Mouse (Mus musculus) left cerebral cortex, adult 8-10 months (tissue): ENCODE results near the gene Tmem163. TPM values are rescaled to one million over a fixed set of nuclear protein-coding genes. Genes with fewer than 3 reads are reported as not detected.

Experiments
- DNase-seq, 2 experiments: peaks; one replicate each; pipeline ENCODE4 v3.0.0; 2022; ENCODE audit warnings: low spot score in 2 of 2
- total RNA-seq, 4 experiments: library from RNA; stranded (reverse); gene quantifications; 2 replicates each; pipeline ENCODE4 v1.2.4; 2022

The Tmem163 gene
- total RNA-seq, 4 experiments from 2014 or later, result 18.8 to 20.4 (median 19.4) TPM

DNA sequence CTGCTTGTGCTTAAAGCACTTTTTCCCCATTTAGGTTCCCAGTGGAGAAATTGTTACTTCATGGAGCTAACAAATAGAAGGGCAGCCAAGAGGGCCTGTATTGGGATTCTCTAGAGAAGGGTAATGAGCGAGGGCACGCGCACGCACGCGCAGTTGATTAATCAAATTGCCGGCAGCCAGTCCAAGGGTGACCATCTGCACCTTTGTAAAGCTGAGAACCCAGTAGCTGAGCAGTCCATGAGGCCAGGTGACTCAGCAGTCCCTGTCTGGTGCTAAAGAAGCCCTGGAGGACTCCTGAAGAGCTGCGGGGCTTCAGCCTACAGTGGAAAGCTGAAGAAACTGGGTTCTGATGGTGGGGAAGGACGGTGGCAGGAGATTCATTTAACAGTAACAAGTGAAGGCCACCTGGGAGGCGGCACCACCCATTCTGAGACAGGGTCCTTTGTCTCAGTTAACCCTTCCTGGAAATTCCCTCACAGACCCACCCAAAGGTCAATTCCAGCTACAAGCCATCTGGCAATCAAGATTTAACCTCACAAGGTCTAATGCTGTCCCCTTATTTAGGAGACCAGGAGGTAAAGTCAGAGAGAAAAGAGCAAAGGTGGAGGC lies 172.2 kb downstream of the Tmem163 start:
- DNase-seq, result no peak

DNA sequence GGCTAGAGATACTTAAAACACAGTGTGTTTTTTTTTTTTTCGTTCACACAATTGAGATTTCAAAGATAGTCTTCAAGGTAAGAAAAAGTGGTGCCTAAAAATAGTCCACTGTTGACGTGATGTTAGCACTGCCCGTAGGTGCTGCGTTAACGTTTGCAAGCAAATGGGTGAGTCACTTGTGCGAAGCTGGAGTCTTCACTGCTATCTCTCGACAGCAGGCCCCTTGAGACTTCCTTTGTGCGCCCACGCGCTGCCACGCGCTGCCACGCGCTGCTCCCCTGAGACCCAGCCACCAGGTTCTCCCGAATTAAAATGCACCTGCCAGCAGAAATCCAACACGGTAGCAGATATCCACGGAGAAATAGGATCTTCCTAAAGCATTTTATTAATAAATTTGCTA lies 178.6 kb downstream of the Tmem163 start:
- peak in 1 of 2 experiments; percentile 29 for DNase-seq

DNA sequence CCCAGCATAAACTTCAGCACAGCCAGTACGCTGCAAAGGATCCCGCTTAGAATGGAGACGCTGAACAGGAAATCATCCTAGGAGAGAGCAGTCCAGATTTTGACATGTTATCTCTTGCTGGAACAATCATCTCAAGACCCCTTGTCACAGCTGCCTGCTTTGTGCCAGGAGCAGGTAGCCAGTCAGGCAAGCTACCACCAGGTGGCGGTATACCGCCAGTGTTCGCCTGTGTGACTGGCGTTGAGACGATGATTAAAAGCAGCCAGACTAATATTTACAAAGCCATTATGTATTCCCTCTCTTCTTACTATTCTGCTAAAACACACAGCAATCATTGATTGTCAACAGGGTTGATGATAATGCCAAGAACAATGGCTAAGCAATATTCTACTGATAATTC lies 179.1 kb downstream of the Tmem163 start:
- peak; percentile 48 to 53 for DNase-seq

DNA sequence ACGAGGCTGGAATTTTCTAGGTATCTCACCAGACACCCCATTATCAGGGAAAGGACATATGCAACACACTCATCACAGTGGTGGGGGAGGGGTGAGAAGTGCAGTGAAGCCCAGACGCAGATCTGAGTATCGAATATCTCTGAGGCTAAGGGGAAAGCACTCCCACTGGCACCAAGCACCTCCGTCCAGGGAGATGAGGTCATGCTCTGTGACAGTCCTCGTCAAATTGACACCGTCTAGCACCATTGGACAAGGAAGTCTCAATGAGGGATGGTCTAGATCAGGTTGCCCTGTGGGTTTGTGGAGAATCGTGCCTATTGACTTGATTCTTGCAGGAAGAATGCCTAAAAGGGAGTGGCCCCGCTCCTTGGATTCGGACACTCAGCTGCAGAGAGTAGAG lies 180.6 kb downstream of the Tmem163 start:
- DNase-seq, result no peak

DNA sequence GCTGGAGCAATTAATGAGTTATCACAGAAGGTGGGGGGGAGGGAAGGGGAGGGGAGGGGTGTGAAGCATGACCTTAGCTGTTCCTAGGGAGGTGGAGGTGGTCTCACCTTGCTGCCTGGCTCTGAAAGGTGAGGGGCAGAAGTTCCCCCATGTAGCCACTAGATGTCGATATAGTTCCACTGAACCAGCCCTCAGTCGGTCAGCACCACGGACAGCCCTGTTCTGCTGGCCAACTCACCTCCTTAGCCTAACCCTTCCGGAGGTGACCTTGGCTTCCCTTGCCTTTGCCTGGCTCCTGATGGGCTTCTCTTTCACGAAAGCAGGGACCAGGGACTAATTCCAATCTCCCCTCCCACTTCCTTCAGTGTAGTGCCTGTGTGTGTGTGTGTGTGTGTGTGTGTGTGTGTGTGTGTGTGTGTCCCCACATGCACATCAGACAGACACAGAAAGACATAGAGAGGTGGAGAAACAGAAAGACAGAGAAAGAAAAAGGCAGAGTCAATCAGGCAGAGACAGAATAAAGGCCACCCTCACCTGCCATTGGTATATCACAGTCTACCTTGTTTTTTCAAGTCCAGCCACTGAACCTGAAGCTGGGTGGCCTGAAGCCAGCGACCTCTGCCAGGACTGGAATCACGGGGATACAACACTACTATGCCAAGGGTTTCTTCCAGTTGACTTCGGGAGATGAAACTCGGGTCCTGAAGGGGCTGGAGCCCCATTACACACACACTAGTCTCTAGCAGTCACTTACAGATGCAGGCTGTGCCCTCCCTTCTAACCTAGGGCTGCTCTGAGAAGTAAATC lies 182.4 kb downstream of the Tmem163 start:
- DNase-seq, result no peak

DNA sequence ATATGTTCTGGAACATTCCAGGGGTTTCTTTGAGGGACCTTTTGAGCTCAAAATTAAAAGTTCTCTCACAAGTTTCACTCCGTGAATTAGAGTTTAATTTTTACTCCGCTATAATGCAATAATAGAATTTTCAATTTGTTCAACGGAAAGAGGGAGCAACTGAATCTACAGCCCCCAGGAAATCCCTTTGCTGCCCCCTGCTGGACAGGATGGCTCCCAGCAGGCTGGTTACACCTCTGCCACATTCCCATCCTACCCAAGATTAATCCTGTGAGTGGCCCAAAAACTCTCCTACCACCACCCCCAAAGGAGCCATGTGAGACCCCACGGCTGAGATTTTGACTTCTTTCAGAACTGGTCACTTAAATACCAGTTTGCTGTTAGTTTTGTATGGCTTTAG lies 192.2 kb downstream of the Tmem163 start:
- DNase-seq, result no peak

DNA sequence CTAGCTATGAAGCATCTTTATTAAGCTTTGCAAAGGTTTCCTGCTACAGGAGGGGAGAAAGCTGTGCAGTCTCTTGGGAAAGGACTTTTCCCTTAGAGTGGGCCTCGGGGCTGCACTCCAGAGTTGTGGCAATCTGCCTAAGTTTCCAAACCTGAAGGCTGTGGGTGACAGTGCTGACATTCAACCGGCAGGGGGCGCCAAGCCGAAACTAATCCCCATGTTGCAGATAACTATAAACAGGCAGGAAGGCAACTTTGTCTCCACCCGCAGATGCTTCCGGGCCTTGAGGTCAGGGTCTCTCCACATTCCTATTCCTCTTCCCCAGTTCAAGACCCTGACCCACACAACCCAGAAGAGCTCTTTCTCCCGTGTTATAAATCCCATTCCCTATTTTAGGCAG lies 194.5 kb downstream of the Tmem163 start:
- DNase-seq, result peak in 1 of 2 experiments; percentile 46

DNA sequence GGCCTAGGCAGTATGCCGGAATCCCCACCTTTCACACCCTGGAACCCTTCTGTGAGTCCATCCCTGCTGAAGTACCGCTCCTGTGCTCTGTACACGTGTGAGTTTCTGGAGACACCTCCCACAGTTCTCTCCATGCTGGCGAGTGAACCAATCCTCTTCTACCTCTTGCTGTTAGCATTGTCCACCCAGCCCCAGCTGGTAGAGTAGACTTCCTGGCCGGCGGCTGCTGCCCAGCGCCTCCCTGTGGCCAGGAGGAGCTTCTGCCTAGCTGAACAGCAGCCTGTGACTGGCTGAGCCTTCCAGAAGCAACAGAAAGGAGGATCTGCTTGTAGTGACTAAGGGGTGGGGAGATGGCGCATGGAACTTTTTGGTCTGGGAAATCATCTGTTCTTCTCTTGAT lies 195.2 kb downstream of the Tmem163 start:
- DNase-seq, result peak in 1 of 2 experiments; percentile 36

DNA sequence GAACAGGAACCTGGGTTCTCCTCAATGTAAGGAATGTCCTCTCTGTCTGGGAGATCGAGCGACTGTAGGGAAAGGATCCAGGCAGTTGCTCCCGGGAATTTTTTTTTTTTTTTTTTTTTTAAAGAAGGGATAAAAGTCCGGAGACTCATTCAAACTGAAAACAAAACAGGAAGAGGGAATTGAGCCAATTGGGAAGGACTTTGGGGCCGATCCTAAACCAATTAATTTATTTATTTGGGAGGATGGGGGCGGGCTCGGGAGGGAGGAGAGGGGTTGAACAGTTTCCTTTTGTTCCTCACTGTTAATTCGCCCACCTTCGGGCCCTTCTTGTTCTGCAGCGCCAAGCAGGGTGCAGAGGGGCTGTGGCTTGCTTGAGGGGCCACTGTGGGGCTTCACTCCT lies 196.4 kb downstream of the Tmem163 start:
- no peak for DNase-seq

DNA sequence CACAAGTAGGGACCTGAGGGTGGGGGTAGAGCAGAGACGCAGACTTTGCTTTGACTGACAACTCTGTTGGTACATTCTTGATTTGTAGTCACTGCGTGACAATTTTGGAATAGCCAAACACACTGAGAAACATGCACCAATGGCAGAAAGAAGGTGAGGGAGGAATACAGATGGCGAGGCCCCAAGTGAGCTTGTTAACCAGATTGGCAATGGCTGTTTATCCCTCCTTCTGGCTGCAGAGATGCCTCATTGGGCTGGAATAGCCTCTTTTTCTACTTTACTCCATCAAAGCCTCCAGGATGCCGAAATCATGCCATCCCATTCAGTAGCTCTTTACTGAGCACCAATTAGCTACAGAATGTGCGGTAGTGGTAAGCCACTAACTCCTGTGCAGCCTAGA lies 203.6 kb downstream of the Tmem163 start:
- no peak for DNase-seq

DNA sequence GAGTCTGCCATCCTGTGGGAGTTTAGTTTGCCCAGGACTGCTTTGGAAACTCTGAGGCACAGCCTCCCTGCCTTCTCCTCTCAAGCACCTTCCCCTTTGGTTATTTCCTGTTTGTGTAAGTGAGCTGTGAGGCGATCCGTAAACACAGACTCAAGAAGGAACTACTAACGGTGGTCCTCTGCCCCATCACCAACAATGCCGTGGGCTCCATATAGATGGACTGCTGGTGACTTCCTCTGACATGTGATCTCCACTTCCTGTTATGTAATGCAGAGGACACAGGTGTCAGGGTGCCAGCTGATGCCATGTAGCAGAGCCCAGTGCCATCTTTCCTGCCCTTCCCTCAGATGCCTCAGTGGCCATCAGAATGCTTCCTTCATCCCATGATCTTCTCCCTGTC lies 209.2 kb downstream of the Tmem163 start:
- no peak for DNase-seq

DNA sequence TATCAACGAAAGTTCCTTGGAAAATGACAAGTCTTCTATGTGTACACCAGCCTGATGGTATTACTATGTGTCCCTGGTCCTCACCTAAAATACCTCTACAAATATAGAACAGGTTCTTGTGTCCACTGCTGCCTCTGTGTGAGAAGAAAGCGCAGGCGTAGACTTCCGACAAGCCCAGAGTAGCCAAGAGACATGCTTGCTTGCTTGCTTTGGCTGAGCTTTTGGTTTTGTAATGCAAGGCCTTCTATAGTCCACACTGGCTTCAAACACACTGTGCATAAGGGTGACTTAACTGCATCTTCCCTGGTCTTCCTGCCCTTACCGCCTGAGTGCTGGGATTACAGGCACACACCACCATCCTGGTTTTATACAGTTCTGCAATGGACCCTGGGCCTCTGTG lies 212.1 kb downstream of the Tmem163 start:
- no peak for DNase-seq

DNA sequence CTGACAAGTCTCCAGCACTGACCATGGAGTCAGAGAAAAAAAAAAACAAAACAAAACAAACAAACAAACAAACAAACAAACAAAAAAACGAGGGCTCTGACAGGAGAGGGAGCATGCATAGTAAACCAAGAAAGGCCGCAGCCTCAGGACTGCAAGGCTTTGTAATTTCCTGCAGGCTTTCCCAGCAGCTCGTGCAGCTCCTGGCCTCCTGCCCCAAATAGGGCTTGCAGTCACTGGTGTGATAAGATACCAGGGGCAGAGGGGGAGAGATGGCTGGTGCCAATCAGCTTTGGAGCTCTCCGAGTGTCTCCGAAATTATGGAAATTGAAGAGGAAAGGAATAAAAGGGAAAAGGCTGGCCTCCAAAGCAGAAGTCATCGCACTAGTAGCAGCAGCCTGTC lies 214.1 kb downstream of the Tmem163 start:
- DNase-seq, result no peak

DNA sequence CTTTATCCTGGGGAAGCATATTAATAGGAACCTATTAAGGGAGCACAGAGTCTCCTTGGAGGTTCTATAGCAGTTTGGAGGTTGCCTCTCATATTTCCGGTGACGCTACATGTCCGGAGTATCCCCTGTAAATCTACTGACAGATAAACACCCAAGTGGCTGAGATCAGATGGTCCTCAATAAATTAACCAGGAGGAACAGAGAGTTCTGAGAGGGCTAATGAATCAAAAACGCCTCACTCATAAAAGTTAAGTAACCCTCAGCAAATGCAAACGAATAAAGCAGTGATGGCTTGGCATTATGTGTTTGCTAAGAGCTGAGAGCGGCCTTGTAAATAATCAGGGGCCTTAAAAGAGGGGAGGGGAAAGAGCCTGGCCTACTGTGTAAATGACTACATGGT lies 215.3 kb downstream of the Tmem163 start:
- DNase-seq, result no peak

DNA sequence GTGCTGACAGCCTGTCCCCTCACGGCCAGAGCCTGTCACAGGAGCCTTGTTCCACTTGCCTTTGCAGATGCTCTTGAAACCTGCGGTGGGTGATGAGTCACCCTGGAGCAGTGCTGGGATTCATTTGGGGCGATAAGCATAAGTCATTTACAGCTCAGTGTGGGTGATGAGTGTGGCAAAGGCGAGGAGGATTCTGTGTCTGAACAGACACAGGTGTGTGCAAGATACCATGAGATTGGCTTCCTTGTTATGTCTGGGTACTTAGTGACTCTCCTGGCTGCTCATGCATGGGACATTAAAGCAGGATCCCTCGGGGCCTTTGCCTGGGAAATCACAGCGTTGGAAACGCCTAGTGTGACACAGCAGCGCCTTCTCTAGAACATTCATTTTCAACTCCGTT lies 218.3 kb downstream of the Tmem163 start:
- peak in 1 of 2 experiments; percentile 54 for DNase-seq

DNA sequence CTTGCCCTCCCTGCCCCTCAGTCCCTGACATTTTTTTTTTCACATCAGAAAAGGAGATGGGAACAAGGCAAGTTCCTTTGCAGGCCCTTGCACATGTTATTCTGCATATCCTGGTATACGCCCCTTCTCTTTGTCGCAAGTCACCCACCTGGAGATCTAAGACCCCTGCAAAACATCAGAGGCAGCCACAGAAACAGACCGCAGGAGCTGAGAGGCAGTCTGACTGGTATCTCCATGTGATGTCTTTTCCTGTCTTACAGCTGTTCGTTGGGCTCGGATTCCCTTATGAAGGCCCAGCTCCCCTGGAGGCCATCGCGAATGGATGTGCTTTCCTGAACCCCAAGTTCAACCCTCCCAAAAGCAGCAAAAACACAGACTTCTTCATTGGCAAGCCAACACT lies 219.8 kb downstream of the Tmem163 start:
- no peak for DNase-seq

DNA sequence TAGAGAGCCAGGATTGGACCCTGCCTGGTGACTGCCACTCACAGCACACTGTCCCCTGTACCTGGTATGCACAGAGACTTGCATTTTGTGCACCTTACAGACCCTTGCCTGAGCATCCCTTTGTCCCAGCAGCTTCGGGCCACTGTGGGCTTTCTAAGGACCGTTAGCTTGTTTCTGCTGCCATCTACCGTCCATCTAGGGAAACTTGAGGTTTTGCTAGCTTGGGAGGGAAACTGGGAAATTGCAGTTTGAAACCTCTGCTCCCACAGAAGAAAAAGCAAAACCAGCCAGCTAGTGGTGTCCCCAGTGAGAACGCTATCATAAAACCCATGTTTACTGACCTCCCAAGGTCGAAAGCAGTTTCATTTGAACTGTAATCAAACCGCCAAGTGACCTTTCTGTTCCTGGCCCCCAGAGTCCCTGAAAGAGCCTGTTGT lies 220.3 kb downstream of the Tmem163 start:
- peak in 1 of 2 experiments; percentile 54 for DNase-seq

DNA sequence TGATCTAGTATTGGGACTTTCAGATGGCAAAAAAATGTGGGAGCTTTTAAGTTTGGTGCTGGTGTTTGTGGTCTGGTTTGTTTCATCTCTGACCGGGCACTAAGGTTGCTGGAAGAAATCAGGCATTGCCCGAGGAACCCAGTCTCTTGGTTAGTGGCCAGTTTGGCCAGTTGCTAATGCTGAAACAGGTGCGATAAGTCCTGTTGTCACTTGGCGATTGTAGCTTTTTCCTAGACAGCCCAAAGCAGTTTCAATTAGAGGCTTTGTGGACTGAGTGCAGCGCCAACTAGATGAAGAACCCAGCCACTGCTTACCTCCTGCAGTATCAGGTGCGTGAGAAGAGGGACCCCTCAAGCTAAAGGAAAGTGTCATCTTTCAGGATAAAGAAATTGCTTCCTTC lies 226.0 kb downstream of the Tmem163 start:
- no peak for DNase-seq

DNA sequence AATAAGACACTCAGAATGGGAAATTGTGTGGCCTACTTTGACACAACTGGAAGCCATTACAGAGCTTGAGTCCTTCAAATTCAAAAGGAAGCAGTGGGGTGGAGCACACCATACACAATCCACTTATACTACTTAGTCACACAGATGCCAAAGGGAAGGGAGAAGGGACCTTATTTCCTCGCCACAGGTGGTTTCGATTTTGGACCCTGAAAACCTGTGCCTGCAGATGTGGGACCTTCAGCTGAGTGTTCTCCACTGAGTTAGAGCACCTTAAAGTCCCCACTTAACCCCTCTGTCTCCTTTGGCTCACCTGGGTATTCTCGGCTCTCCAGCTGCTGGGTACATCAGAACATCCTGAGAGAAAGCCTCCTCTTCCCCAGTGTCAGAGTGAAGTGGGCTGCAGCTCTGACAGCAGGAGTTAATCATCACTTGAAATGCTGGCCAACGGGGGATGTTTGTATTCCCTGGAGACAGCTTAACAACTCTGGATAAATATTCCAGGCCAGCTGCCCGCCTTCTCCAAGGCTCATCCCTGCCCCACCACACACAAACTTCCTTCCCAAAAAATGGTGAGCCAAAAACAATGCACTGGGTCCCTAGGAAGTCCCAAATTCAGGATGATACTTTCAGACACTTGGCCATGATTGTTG lies 234.4 kb downstream of the Tmem163 start:
- DNase-seq, result no peak

DNA sequence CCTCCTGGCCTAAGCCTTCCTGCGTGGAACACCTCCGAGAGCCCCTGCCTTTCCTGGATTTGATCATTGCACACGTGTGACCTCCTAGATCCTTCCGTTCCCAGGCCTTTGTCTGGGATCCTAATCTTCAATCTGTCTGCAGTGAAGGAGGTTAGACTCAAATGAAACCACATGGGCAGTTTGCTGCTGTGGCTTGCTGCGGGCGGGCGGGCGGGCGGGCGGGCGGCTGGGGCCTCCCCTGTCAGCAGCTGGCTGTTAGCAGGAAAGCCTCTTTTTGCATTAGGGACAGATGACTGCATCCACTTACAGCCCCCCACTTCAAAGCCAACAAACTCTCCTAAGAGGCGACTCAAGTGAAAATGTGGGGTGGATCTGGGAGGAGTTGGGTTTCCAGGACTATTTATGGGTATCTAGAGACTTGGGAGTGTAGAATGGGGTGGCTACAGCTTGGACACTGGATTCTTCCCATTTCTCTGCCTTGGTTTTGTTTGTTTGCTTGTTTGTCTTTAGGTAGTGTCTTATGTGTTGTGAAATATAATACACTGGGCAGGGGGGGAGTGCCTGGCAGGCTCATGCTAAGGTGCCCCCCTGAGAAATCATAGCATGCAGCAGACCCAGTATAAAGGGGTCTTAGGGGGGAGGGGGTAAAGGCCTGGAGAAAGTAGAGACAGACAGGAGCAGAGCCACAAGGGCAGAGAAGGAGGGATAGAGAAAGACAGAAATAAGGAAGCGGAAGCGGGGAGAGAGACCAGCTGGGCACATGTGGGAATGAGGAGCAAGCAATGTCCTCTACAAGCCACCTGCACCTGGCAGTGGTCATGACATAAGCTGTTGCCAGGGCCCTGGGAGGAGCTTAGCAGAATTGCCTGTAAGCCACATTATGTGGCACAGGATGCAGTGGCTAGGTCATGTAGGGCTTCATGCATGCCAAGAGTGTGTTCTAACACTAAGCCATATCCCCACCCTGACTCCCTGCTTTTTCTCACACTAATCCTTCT lies 236.2 kb downstream of the Tmem163 start:
- DNase-seq, result no peak

DNA sequence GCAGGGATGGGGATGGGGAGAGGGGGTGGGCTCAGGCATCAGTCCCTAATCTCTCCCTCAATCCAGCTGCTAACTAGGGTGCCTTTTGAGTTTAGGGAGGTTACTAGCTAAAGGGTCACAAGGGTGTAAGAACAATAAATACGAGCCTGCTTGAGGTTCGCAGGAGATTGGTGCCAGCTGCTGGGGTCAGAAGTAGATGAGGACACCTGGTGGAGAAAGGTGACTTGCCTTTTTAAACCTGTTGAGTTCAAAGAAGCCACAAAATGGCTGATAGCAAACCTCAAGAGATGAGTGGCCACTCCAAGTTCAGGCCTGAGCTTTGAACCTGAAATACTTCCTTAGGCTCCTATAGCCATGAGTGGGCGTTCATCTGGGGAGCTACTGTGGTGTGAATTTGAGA lies 237.6 kb downstream of the Tmem163 start:
- no peak for DNase-seq
